ENCODE assay signal across 11 mouse cellular contexts in the genomic region with DNA sequence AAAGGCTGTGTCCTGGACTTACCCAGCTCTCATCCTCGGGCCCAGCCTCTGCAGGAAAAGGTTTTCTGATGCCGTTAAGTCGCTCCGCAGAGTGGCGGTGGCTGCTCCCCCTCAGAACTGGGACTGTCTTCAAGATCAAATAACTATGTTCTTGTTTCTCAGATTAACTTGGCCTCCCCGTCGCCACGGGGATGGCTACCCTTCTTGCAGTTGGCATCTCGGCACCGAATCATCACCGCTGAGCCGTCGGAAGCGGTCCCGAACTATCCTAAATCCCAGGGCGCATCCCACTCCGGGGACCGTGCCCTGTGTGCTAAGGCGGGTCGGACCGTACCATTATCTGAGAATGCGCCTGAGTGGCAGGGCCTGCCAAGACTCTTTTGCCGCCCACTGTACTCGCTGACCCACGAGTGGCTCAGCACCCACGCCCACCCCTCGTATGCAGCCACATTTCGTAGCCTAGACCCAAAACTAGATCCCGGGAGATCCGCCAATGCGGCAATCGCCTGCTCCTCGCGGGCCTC. TPM values are rescaled to one million over a fixed set of nuclear protein-coding genes. Genes with fewer than 3 reads are reported as not detected.
DNase-seq lines count a peak whose midpoint lies in the region; ATAC-seq and TF ChIP-seq lines count a peak whose summit lies in the region.
"Had no signal": no experiment of that assay in that cellular context is flagged by ENCODE, and none has a peak within 500 bp of the region (broad histone marks: within the 10 kb centered on the region; RNA-seq: fewer than 3 reads in every experiment).

No protein-coding gene starts in this region.

- H3K4me3 ChIP-seq in heart, embryonic 13.5 days = peak overlapping the region; percentile 52
- H3K4me3 ChIP-seq in forebrain, postnatal 0 days (ENCODE audit: low read depth, low read length) = peak overlapping the region; percentile 28; the same call in 1 of the 2 replicates

- no peaks in the 10 kb centered on the region for H3K36me3 ChIP-seq in heart, embryonic 13.5 days
- H3K36me3 ChIP-seq in forebrain, postnatal 0 days (ENCODE audit: insufficient read depth) = no peaks in the 10 kb centered on the region

- no peak for ATAC-seq in heart, embryonic 13.5 days (ENCODE audit: extremely low read depth, insufficient number of reproducible peaks, low FRiP score, low TSS enrichment)
- no peak for ATAC-seq in forebrain, postnatal 0 days
- no peak for ATAC-seq in monocyte, adult 5-6 weeks (replicated peaks; ENCODE audit: insufficient number of reproducible peaks, low FRiP score, low TSS enrichment, poor library complexity, severe bottlenecking)

- peak overlapping the region; percentile 74 for H3K4me2 ChIP-seq in heart, embryonic 13.5 days
- H3K4me2 ChIP-seq in forebrain, postnatal 0 days (ENCODE audit: low read depth) = 0 out of 2 replicates have a peak overlapping the region, but pooled peaks have one; percentile 3

- H3K9ac ChIP-seq in heart, embryonic 13.5 days = no peak overlapping the region
- no peak overlapping the region for H3K9ac ChIP-seq in forebrain, postnatal 0 days

- peaks cover 98% of the 10 kb centered on the region for H3K27me3 ChIP-seq in heart, embryonic 13.5 days (replicated peaks)
- peaks cover 68% of the 10 kb centered on the region for H3K27me3 ChIP-seq in forebrain, postnatal 0 days (ENCODE audit: insufficient read depth, low read length)
- H3K27me3 ChIP-seq: CH12.LX had no signal

- 2% methylated on average over 34 of the region's 34 CpGs for WGBS in heart, embryonic 13.5 days
- WGBS in forebrain, postnatal 0 days = 2% methylated on average over 34 of the region's 34 CpGs

- TF ChIP-seq CTCF in brain, embryonic 14.5 days (IDR thresholded peaks at IDR 0.05; ENCODE audit: borderline replicate concordance, extremely low read depth, insufficient read depth, insufficient read length) = no peak
- TF ChIP-seq CTCF in forebrain, postnatal 0 days (IDR thresholded peaks at IDR 0.05; ENCODE audit: low read depth) = no peak

- no peak for DNase-seq in heart, adult 8-10 months (ENCODE audit: low spot score)
- DNase-seq in brain, embryonic 14.5 days (ENCODE audit: low read depth) = peak; percentile 65
- DNase-seq in forebrain, postnatal 0 days = peak; percentile 55
- DNase-seq in mesoderm, embryonic 11.5 days (ENCODE audit: low read depth, low spot score) = peak; percentile 33
- no peak for DNase-seq in left cerebral cortex, postnatal 4 days
- DNase-seq in thymus, postnatal 0 days (ENCODE audit: low spot score) = no peak
- DNase-seq: thymus, postnatal 4 days had no signal

- peaks cover 21% of the 10 kb centered on the region for H3K4me1 ChIP-seq in heart, embryonic 13.5 days
- peaks cover 6% of the 10 kb centered on the region; the same call in 1 of the 2 replicates for H3K4me1 ChIP-seq in forebrain, postnatal 0 days (ENCODE audit: insufficient read depth)

- TF ChIP-seq POLR2A in brain, embryonic 14.5 days (IDR thresholded peaks at IDR 0.05; ENCODE audit: borderline replicate concordance, extremely low read depth, insufficient read depth, insufficient read length, poor library complexity, severe bottlenecking) = no peak

- H3K9me3 ChIP-seq in heart, embryonic 13.5 days = no peaks in the 10 kb centered on the region
- H3K9me3 ChIP-seq in forebrain, postnatal 0 days (ENCODE audit: low read length) = no peaks in the 10 kb centered on the region

- no peak overlapping the region for H3K27ac ChIP-seq in heart, embryonic 13.5 days (replicated peaks)
- no peak overlapping the region for H3K27ac ChIP-seq in forebrain, postnatal 0 days (ENCODE audit: low read depth, low read length)

- intact Hi-C loops in left cerebral cortex, postnatal 4 days (cut with DNase I) = no loop called here

RNA-seq across cellular contexts. Expression of gene Alx3, which starts 1.2 kb away (rescaled TPM):
- 0.28 and 0.53 TPM in 2 replicates for polyA plus RNA-seq in heart, embryonic 13.5 days (2015; fragmentation: Nextera tagmentation; extraction: Ambion mirVana)
- total RNA-seq in heart, adult 8-10 months (2022) = not detected
- 1.2 and 2.4 TPM in 2 replicates for polyA plus RNA-seq in brain, embryonic 14.5 days (2012; rRNA removed)
- 2.2 and 3.3 TPM in 2 replicates for total RNA-seq in forebrain, postnatal 0 days (2014; rRNA removed)
- polyA plus RNA-seq in forebrain, postnatal 0 days (2015; fragmentation: Nextera tagmentation; extraction: Ambion mirVana) = 3.7 and 5.2 TPM in 2 replicates
- 1 to 10 TPM; 1.7 to 1.9 TPM for total RNA-seq in left cerebral cortex, postnatal 4 days (2021)
- not detected in 3 replicates for total RNA-seq in monocyte, adult 5-6 weeks (2017)
- 0.44 and 0.54 TPM in 2 replicates for polyA plus RNA-seq in thymus, postnatal 0 days (2015; fragmentation: Nextera tagmentation; extraction: Ambion mirVana)
- total RNA-seq: CH12.LX; gastrocnemius, postnatal 4 days had no signal

RNA-seq across cellular contexts. Expression of gene Gm10961, which starts 35.1 kb away (rescaled TPM):
- not detected in 2 replicates for polyA plus RNA-seq in heart, embryonic 13.5 days (2015; fragmentation: Nextera tagmentation; extraction: Ambion mirVana)
- not detected for total RNA-seq in heart, adult 8-10 months (2022)
- not detected in 2 replicates for polyA plus RNA-seq in brain, embryonic 14.5 days (2012; rRNA removed)
- total RNA-seq in forebrain, postnatal 0 days (2014; rRNA removed) = not detected in 2 replicates
- not detected in 2 replicates for polyA plus RNA-seq in forebrain, postnatal 0 days (2015; fragmentation: Nextera tagmentation; extraction: Ambion mirVana)
- not detected for total RNA-seq in left cerebral cortex, postnatal 4 days (2021)
- total RNA-seq in monocyte, adult 5-6 weeks (2017) = not detected in 3 replicates
- not detected in 2 replicates for polyA plus RNA-seq in thymus, postnatal 0 days (2015; fragmentation: Nextera tagmentation; extraction: Ambion mirVana)
- total RNA-seq: CH12.LX; gastrocnemius, postnatal 4 days had no signal

RNA-seq across cellular contexts. Expression of gene Strip1, which starts 35.5 kb away (rescaled TPM):
- polyA plus RNA-seq in heart, embryonic 13.5 days (2015; fragmentation: Nextera tagmentation; extraction: Ambion mirVana) = 36.3 and 37.3 TPM in 2 replicates
- total RNA-seq in heart, adult 8-10 months (2022) = 10 to 100 TPM; 17.4 to 22.6 (median 20.4) TPM
- 215 and 216 TPM in 2 replicates for polyA plus RNA-seq in brain, embryonic 14.5 days (2012; rRNA removed)
- 115 and 135 TPM in 2 replicates for total RNA-seq in forebrain, postnatal 0 days (2014; rRNA removed)
- polyA plus RNA-seq in forebrain, postnatal 0 days (2015; fragmentation: Nextera tagmentation; extraction: Ambion mirVana) = 92.6 and 108 TPM in 2 replicates
- total RNA-seq in left cerebral cortex, postnatal 4 days (2021) = 100 to 1,000 TPM; 114 to 120 TPM
- total RNA-seq in monocyte, adult 5-6 weeks (2017) = 15.1 to 43.4 TPM (median 42.9 TPM) in 3 replicates
- polyA plus RNA-seq in thymus, postnatal 0 days (2015; fragmentation: Nextera tagmentation; extraction: Ambion mirVana) = 30.5 and 33.4 TPM in 2 replicates

RNA-seq across cellular contexts. Expression of gene Ubl4b, which starts 41.1 kb away (rescaled TPM):
- not detected in 2 replicates for polyA plus RNA-seq in heart, embryonic 13.5 days (2015; fragmentation: Nextera tagmentation; extraction: Ambion mirVana)
- total RNA-seq in heart, adult 8-10 months (2022) = not detected
- not detected in 2 replicates for polyA plus RNA-seq in brain, embryonic 14.5 days (2012; rRNA removed)
- total RNA-seq in forebrain, postnatal 0 days (2014; rRNA removed) = 0.23 TPM in 1 of 2 replicates, not detected in the other
- polyA plus RNA-seq in forebrain, postnatal 0 days (2015; fragmentation: Nextera tagmentation; extraction: Ambion mirVana) = not detected in 2 replicates
- under 1 TPM in 1 of 2 experiments, not detected in 1; 0.58 TPM for total RNA-seq in left cerebral cortex, postnatal 4 days (2021)
- total RNA-seq in monocyte, adult 5-6 weeks (2017) = not detected in 3 replicates
- not detected in 2 replicates for polyA plus RNA-seq in thymus, postnatal 0 days (2015; fragmentation: Nextera tagmentation; extraction: Ambion mirVana)
- total RNA-seq: CH12.LX; gastrocnemius, postnatal 4 days had no signal

Comparison
In these comparisons a context has a peak if more than half of its experiments do, and no peak if none do; other contexts are left out.
1. DNase-seq: peak in brain, embryonic 14.5 days (single experiment), forebrain, postnatal 0 days (single experiment) and mesoderm, embryonic 11.5 days (single experiment); none in heart, adult 8-10 months (single experiment), left cerebral cortex, postnatal 4 days (single experiment) and thymus, postnatal 0 days (single experiment).